Mouse (Mus musculus) cerebellum, adult (tissue): ENCODE data around the gene Shroom2.
"Not testable (repeated sequence)": the region's sequence is repeated elsewhere in the genome, so short reads cannot be mapped to it uniquely, and the experiment has no call there.

ENCODE experiments used
- ATAC-seq: cut with Nextera tagmentation; 2 replicates; pipeline ENCODE4 v1.9.2; 2017; ENCODE audit warnings: mild to moderate bottlenecking, moderate library complexity, mixed read lengths; ENCODE audit not compliant: insufficient number of reproducible peaks, low FRiP score, low TSS enrichment

The Shroom2 gene

GRCm38 (mm10) chrX:152768891-152769599 lies at the start of gene Shroom2:
TSS of gene Shroom2 (minus strand) at chrX:152769465.
- no peak for ATAC-seq

DNA sequence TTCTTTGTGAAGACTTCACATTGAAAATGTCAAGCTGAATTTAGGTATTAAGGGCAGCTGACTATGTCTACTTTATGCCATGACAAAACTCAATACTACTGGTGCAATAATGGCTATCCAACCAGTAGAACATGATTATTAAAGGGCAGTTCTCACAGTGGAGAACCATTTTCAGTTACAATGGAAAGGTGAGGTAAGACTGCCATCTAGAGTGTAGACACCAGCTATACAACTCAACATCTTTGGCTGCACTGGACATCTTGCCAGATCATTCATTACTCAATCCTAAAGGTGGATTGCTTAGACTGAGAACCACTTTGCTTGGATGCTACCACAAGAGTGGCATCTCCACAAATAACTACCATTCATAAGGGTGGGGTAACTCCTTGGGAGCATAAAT lies 49.7 kb upstream of the Shroom2 start:
- no peak for ATAC-seq

DNA sequence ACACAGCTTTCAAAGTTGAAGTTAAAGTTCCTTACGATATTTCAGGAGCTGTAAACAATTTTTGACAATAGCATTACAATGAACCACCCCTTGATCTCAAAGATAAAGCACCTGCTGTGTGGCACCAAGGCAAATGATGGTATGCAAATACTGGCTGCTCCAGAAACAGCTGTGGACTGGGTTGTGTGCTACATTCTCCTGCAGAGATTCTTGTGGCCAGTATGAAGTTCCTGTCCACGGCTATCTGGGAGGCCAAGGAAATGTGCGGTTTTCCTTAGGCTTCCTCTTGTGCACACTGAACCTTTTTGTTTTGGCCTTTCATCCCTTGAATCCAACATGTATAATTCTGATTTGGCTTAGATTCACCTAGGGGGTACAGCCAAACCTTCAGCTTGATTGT lies 44.1 kb upstream of the Shroom2 start:
- ATAC-seq: no peak

DNA sequence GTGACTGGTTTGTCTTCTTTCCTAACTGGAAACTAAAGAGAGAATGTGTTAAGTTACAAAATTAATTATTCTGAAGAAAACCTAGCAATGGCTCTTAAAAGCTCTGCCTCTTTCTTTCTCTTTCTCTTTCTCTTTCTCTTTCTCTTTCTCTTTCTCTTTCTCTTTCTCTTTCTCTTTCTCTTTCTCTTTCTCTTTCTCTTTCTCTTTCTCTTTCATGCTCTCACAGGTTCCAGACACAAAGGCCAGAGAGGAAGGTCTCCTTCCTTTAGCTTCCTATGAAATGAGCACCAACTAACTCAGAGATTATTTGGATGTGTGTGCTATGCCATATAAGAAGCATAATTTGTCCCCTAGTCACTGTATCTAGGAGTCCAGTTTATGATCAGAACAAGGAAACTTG lies 36.1 kb upstream of the Shroom2 start:
- no peak for ATAC-seq

GRCm38 (mm10) chrX:152788611-152789010 lies 19.3 kb upstream of the Shroom2 start:
- no peak for ATAC-seq

DNA sequence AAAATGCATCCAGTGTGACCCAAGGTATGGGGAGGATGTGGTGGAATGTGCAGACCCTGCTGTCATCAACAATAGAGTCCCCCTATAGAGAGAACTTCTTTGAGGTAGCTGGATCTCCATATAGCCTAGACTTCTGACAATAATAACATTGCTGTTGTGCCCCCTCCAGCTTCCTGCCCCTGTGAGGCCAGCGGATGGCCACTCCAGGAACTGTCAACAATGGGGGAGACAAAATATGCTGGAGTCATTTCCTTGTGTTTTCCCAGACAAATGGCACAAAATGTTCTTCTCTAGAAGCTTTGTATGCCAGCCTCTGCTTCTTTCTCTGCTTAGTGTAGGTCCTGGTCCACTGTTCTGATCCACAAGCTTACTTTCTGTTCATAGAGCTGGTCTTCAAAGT lies 18.9 kb upstream of the Shroom2 start:
- no peak for ATAC-seq

- no peak for ATAC-seq
These were observed 12.6 kb upstream of the Shroom2 start, which contains the start of gene Gpr143 for GRCm38 (mm10) chrX:152781720-152782403. TSS of gene Gpr143 (plus strand) at chrX:152781921.

DNA sequence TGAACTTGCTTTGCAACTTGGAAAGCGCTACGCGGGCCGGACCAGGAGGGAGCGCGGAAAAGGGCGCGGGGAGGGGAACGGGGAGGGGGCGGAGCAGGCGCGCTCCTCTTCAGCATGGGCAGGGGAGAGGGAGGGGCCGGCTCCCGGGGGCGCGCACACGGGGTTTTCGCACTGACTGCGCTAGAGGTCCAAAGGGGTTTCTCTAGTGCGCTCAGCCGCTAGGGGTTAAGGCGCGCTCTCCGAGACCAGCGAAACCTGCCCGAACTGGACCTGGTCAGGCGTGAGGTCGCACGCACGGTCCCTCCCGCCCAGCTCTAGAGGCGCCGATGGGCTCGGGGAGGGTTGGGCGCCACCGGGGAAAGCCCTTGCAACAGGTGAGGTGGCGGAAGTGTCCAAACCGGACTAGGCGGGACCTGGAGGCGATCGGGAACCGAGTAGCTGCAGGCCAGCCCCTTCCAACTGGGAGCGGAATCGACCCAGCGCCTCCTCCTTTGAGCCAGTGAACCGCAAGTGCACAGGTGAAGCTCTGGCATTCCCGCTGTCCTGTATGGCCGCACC lies 414 bp upstream of the Shroom2 start:
- ATAC-seq: no peak

- ATAC-seq: no peak
These were observed 5.1 kb downstream of the Shroom2 start for GRCm38 (mm10) chrX:152764171-152764570.

DNA sequence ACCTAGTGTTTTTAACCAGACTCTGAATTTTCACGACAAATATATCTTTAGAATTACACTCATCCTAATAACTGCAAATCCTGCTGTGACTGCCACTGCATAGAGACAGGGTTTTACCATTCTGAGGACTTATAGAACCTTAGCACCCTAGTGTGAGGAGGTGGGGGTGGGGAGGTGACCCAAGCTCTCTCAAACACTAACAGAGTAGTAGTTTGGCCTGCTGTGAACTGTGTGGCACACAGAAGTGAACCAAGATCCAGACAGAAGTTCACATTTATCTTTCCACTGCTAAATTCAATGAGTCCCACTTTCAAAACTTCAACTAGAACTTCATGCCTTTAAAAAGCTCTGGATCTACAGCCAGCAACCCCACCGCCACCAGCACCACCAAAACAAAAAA lies 6.4 kb downstream of the Shroom2 start:
- no peak for ATAC-seq

- ATAC-seq: no peak
These were observed 6.8 kb downstream of the Shroom2 start for GRCm38 (mm10) chrX:152762437-152762836.

DNA sequence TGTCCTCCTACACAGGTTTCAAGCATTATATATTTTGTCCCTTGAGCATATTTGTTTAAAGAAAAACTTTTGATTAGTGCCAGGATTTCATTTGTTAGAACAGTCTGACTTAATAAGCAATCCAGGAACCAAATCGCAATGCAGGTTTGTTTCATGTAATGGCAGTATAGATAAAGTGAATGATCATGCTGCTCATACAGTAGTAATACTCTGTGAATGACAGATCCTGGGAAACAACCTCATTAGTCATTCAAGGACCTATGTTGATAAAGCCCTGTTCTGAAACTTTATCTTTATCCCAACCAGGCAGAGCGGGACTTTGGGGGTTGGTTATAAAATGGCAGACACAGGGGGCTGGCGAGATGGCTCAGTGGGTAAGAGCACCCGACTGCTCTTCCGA lies 13.0 kb downstream of the Shroom2 start:
- no peak for ATAC-seq

GRCm38 (mm10) chrX:152755819-152756218 lies 13.4 kb downstream of the Shroom2 start:
- ATAC-seq: no peak

DNA sequence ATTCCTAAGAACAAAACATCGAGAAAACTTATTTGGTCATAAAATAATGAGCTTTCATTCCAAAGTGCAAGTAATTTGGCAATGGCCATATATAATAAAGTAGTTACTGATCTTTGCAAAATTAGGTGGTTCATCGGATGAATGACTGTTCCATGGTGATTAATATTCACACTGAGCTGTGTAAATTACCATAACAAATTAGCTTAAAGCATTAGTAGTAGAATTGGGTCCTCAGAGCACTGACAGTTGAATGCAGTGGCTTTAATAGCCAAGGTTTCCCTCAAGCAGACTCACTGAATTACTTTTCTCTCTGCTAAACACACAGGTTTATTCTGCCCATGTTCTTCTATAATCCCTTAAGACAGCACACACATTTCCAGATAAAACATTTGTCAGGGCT lies 23.3 kb downstream of the Shroom2 start:
- no peak for ATAC-seq

DNA sequence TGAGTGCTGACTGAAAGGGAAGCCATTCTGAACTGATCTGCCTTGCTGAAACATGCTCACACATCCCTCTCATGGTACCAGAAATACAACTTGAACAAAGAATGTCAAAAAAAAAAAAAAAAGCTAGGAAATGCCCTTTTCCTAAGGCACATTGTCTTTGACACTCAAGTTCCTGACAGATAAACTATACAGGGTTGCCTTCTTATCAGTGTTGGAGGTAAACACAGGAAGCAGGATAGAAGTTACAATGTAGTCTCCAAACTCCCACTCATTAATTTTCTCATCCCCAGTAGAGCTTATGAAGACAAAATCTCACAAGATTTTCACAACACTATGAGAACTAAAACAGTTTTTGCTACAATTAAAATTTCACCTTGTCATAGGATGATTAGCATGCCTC lies 25.6 kb downstream of the Shroom2 start:
- ATAC-seq: no peak

- no peak for ATAC-seq
These were observed 30.4 kb downstream of the Shroom2 start for GRCm38 (mm10) chrX:152738759-152739368.

DNA sequence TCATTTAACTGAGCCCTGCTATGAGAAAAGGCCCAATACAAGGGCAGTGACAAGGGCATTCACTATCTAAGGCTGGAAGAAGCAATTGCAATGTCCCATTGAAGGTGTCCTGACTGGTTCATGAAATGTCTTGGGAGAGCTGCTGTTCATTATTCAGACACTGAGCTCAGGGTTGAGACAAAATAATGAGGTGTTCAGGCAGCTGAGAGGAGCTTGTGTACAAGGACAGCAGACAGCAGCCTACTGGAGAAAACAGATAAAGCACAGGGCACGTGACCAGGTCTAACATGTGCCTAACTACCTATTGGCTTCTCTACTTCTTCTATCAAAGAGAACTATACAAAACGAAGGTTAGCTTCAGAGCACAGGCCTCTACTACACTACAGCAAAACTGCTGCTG lies 31.1 kb downstream of the Shroom2 start:
- ATAC-seq: no peak

DNA sequence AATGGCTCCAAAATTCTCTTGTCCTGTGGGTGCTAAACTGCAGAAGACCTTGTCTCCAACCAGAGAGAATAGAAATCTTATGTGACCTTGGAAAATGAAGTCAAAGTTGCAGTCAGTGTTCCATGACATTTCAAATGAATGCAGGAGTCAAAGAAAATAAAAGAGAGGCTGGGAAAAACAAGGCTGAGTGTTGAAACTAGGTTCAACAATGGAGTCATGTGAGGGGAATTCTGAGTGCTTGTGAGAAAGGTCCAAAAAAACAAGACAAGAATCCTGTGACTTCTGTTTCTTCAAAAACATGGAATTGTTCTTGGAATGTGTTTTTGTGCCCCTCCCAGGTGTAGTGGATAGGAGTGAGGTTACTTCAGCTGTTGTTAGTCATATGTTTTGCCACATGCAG lies 34.0 kb downstream of the Shroom2 start:
- no peak for ATAC-seq

DNA sequence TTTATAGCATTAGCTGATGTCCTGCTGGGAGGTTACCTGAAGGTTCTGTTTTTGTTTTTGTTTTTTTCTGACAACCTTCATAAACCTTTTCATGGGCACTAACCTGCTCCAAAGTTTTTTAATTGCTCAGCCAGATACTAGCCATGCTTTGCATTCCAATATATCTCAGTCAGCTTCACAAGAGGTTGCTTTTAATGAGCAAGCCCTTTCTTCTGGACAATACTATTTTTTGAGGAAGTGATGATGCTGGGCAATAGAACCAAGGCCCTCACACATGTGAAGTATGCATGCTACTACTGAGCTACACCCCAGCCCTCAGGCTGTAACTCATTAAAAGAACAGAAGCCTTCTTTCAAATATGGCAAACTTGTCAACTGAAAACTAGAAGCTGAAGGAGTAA lies 52.6 kb downstream of the Shroom2 start:
- ATAC-seq: no peak

DNA sequence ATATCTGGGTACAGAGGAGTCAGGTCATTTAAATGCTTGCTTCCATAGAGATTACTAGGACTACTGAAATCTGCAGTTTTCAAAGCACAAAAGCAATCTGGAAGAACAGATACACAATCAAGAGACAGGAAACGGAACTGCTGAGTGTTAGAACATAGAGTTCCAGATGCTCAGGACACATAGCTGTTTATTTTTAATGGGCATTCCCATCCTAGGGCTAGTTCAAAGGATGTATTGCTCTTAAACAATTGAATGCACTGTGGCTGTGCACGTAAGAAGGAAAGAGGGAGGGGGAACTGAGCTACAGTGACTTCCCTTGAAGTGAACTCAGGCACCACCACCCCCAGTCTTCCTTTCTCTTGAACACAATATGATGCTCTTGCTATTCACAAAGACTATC lies 58.5 kb downstream of the Shroom2 start:
- not testable (repeated sequence) for ATAC-seq

GRCm38 (mm10) chrX:152708359-152708758 lies 60.9 kb downstream of the Shroom2 start:
- no peak for ATAC-seq
